Mouse (Mus musculus) CH12.LX (cell line): ENCODE results near the gene Srsf10.

ENCODE experiments used
- BHLHE40 ChIP-seq: IDR thresholded peaks from 2 replicates; pipeline ENCODE4 v1.6.1; 2011; ENCODE audit warnings: mild to moderate bottlenecking, low read depth, low read length, improper control_type of control experiment
- CHD1 ChIP-seq: IDR thresholded peaks from 2 replicates; pipeline ENCODE4 v1.6.1; 2012; ENCODE audit warnings: low read depth, low read length, improper control_type of control experiment, inconsistent platforms
- CTCF ChIP-seq, 2 experiments: IDR thresholded peaks in 1 of 2; conservative IDR thresholded peaks in 1 of 2; 2 replicates each; pipeline ENCODE4 v1.5.1; 2011 to 2012; ENCODE audit warnings: low read depth in 2 of 2, low read length in 2 of 2, improper control_type of control experiment in 1 of 2, inconsistent platforms in 1 of 2, mild to moderate bottlenecking in 1 of 2, moderate library complexity in 1 of 2
- ELF1 ChIP-seq: IDR thresholded peaks from 2 replicates; pipeline ENCODE4 v1.6.1; 2014; ENCODE audit warnings: low read depth, mild to moderate bottlenecking, inconsistent platforms, low read length, improper control_type of control experiment
- EP300 ChIP-seq: IDR thresholded peaks from 2 replicates; pipeline ENCODE4 v1.6.1; 2011; ENCODE audit warnings: low read length, improper control_type of control experiment
- IRF4 ChIP-seq: IDR thresholded peaks from 2 replicates; pipeline ENCODE4 v1.6.1; 2014; ENCODE audit warnings: low read depth, mild to moderate bottlenecking, inconsistent platforms, low read length, improper control_type of control experiment
- POLR2A ChIP-seq: IDR thresholded peaks from 2 replicates; pipeline ENCODE4 v1.6.1; 2011; ENCODE audit warnings: low read depth, mild to moderate bottlenecking, improper control_type of control experiment, low read length
- ZMIZ1 ChIP-seq: IDR thresholded peaks from 2 replicates; pipeline ENCODE4 v1.6.1; 2012; ENCODE audit warnings: low read depth, mild to moderate bottlenecking, inconsistent platforms, low read length, improper control_type of control experiment

DNA sequence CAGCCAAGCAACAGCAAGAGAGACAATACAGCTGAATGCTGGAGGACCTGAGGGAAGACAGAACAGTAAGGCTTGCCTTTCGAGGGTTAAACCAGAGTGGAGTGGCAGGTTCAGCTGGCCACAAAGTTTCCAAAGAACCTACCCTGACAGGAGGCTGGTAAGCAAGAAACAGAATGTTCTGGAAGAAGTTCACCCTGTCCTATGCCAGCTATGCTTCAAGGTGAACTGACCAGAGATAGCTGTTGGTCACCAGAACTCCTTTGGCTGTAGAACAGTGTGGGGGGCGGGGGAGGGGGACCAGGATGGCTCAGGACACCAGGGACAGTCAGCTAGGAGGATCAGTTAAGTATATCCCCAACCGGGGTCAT, 16.6 kb upstream of the Srsf10 start:
- TF ChIP-seq ELF1 (no peak), CHD1 (no peak), IRF4 (no peak), CTCF (conservative IDR thresholded peaks at IDR 0.05 in 1 of 2, IDR thresholded peaks at IDR 0.05 in 1 of 2; ENCODE audit: low read depth in 2 of 2, low read length in 2 of 2) (no peak), POLR2A (no peak), ZMIZ1 (no peak), EP300 (no peak), BHLHE40 (no peak)
